Mouse (Mus musculus) forebrain, embryonic 15.5 days (tissue): ENCODE results near the gene Kif23. TPM values are rescaled to one million over a fixed set of nuclear protein-coding genes. Genes with fewer than 3 reads are reported as not detected.

Experiments used
- ATAC-seq: fragments of 200-750 bp; cut with Nextera tagmentation; replicated peaks from 2 replicates; pipeline ENCODE4 v1.8.0; 2017; ENCODE audit warnings: mild to moderate bottlenecking, moderate TSS enrichment, moderate library complexity
- H3K27ac ChIP-seq: fragments of 300-500 bp; sonication (generic); replicated peaks from 2 replicates; pipeline ENCODE4 v1.5.1; 2015; ENCODE audit warnings: mild to moderate bottlenecking, inconsistent platforms
- H3K27me3 ChIP-seq: fragments of 300-500 bp; sonication (generic); 2 replicates; pipeline ENCODE4 v1.6.1; 2015; ENCODE audit warnings: inconsistent platforms
- H3K36me3 ChIP-seq: fragments of 300-500 bp; sonication (generic); 2 replicates; pipeline ENCODE4 v1.6.1; 2015; ENCODE audit warnings: mild to moderate bottlenecking, inconsistent platforms
- H3K4me1 ChIP-seq: fragments of 300-500 bp; sonication (generic); 2 replicates; pipeline ENCODE4 v1.6.1; 2015; ENCODE audit warnings: inconsistent platforms
- H3K4me2 ChIP-seq: fragments of 300-500 bp; sonication (generic); replicated peaks from 2 replicates; pipeline ENCODE4 v1.6.1; 2015; ENCODE audit warnings: mild to moderate bottlenecking, inconsistent platforms
- H3K4me3 ChIP-seq: fragments of 300-500 bp; sonication (generic); 2 replicates; pipeline ENCODE4 v1.5.1; 2015; ENCODE audit warnings: mild to moderate bottlenecking, inconsistent platforms
- H3K9ac ChIP-seq: fragments of 300-500 bp; sonication (generic); replicated peaks from 2 replicates; pipeline ENCODE4 v1.6.1; 2015; ENCODE audit warnings: mild to moderate bottlenecking, inconsistent platforms
- H3K9me3 ChIP-seq: fragments of 300-500 bp; sonication (generic); 2 replicates; pipeline ENCODE4 v1.6.1; 2016; ENCODE audit warnings: inconsistent platforms
- WGBS: fragments of 180-500 bp; shearing (Covaris S2); methylation state at CpG from one replicate; pipeline ENCODE4 v1.1.7; 2015; ENCODE audit warnings: mixed read lengths; 5-methylcytosine and 5-hydroxymethylcytosine counted together
- polyA plus RNA-seq: library from polyadenylated mRNA; unstranded; fragments of >200 nt; fragmentation: Nextera tagmentation; extraction: Ambion mirVana; gene quantifications from 2 replicates; pipeline ENCODE4 v1.2.1, GENCODE M21; 2015

Gene Kif23
- polyA plus RNA-seq, 1 experiment from 2014 or later = 40.2 TPM

DNA sequence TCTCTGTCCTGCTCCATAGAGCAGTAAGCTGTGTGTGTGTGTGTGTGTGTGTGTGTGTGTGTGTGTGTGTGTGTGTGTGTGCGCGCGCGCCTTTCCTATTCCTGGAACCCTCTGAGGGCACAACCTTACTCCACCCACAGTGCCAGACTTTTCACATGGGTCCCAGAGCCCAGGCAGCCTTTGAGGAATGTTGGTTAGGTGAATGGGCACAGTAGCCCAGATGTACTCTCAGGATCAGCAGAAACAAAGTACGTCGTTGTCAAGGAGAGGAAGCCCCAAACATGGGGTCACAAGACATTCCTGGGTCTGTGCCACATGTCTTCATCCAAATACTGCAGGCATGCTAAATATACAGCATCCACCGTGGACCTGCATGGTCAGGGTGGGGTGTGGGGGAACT is 19.4 kb upstream of the Kif23 start:
- H3K9ac ChIP-seq = no peak overlapping the region
- no peaks in the 10 kb centered on the region for H3K27me3 ChIP-seq
- H3K9me3 ChIP-seq = no peaks in the 10 kb centered on the region
- no peaks in the 10 kb centered on the region for H3K4me1 ChIP-seq
- 90% methylated on average over 7 of the region's 7 CpGs for WGBS
- no peak overlapping the region for H3K4me3 ChIP-seq
- no peak overlapping the region for H3K27ac ChIP-seq
- no peaks in the 10 kb centered on the region for H3K36me3 ChIP-seq
- ATAC-seq = 0 out of 2 replicates have a peak, but pooled peaks have one; percentile 2
- no peak overlapping the region for H3K4me2 ChIP-seq

- Histone ChIP-seq H3K4me2 (no peak overlapping the region), H3K4me3 (no peak overlapping the region), H3K9me3 (no peaks in the 10 kb centered on the region), H3K9ac (no peak overlapping the region), H3K4me1 (no peaks in the 10 kb centered on the region), H3K27ac (no peak overlapping the region), H3K27me3 (no peaks in the 10 kb centered on the region), H3K36me3 (no peaks in the 10 kb centered on the region)
- 30% methylated on average over 4 of the region's 4 CpGs for WGBS
- 0 out of 2 replicates have a peak, but pooled peaks have one; percentile 29 for ATAC-seq
Measured at GRCm38 (mm10) chr9:61965411-61965930, 18.9 kb upstream of the Kif23 start.

GRCm38 (mm10) chr9:61963356-61963755 is 16.8 kb upstream of the Kif23 start:
- no peak for ATAC-seq
- no peak overlapping the region for H3K9ac ChIP-seq
- no peak overlapping the region for H3K27ac ChIP-seq
- no peaks in the 10 kb centered on the region for H3K36me3 ChIP-seq
- no peak overlapping the region for H3K4me2 ChIP-seq
- no peaks in the 10 kb centered on the region for H3K9me3 ChIP-seq
- no peak overlapping the region for H3K4me3 ChIP-seq
- no peaks in the 10 kb centered on the region for H3K4me1 ChIP-seq
- no peaks in the 10 kb centered on the region for H3K27me3 ChIP-seq
- 80% methylated on average over 6 of the region's 6 CpGs for WGBS

- Histone ChIP-seq H3K9ac (no peak overlapping the region), H3K4me3 (no peak overlapping the region), H3K27me3 (no peaks in the 10 kb centered on the region), H3K27ac (no peak overlapping the region), H3K9me3 (no peaks in the 10 kb centered on the region), H3K36me3 (no peaks in the 10 kb centered on the region), H3K4me1 (no peaks in the 10 kb centered on the region), H3K4me2 (no peak overlapping the region)
- no peak for ATAC-seq
- WGBS = 82% methylated on average over 4 of the region's 4 CpGs
Measured at GRCm38 (mm10) chr9:61961181-61961580, 14.6 kb upstream of the Kif23 start.

GRCm38 (mm10) chr9:61960753-61961152 is 14.2 kb upstream of the Kif23 start:
- H3K4me2 ChIP-seq = no peak overlapping the region
- 66% methylated on average over 5 of the region's 5 CpGs for WGBS
- H3K27ac ChIP-seq = no peak overlapping the region
- no peak for ATAC-seq
- H3K4me3 ChIP-seq = no peak overlapping the region
- H3K9me3 ChIP-seq = no peaks in the 10 kb centered on the region
- no peak overlapping the region for H3K9ac ChIP-seq
- H3K4me1 ChIP-seq = no peaks in the 10 kb centered on the region
- no peaks in the 10 kb centered on the region for H3K36me3 ChIP-seq
- no peaks in the 10 kb centered on the region for H3K27me3 ChIP-seq

DNA sequence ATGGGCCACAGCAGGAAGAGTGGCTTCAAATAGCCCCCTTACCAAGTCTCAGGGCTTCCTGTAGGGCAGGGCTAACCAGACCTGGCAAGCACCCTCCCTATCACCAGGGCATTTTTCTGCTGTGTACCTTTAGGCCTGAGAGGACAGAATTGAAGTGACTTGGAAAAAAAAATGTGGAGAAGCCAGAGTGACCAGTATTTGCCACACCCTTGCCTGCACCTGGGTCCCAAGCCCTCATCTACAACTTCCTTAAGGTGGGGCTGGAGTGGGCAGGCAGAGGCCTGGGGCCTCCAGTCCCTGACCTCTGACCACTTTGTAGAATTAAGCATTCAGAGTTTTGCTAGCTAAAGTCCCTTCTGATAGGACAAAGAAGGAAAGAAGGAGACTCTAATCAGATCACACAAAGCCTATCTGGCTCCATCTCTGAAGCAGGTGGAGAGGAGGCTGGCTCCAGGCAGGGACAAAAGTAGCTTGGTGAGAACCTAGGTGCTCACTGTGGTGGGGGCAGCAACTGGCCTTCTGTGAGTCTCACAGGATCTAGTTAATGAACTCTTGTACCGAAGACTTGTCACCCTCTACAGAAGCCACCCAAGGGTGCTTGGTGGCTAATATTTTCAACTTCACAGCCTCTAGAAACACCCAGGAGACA is 13.5 kb upstream of the Kif23 start:
- Histone ChIP-seq H3K9ac (no peak overlapping the region), H3K27me3 (no peaks in the 10 kb centered on the region), H3K36me3 (no peaks in the 10 kb centered on the region), H3K4me2 (no peak overlapping the region), H3K9me3 (no peaks in the 10 kb centered on the region), H3K4me3 (no peak overlapping the region), H3K27ac (no peak overlapping the region), H3K4me1 (no peaks in the 10 kb centered on the region)
- WGBS = 88% methylated on average over 1 of the region's 1 CpGs
- no peak for ATAC-seq

DNA sequence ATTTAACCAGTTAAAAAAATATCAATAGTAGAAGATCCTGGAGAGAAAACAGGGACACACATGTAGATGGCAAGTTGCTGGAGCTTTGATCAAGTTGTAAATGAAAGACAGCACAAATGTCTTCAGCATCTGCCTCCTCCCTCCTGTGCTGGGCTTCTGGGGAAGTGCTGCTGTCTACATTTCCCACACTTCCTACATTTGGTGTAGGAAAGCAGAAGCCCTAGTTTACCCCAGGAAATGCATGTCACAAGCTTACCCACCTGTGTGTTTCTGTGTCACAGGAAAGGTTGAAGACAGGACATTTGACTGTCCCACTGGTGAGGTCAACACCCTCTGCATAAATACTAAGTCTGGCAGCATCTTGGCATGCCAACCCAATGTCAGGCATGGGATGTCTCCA is 8.1 kb upstream of the Kif23 start:
- H3K4me3 ChIP-seq = no peak overlapping the region
- H3K27ac ChIP-seq = no peak overlapping the region
- no peaks in the 10 kb centered on the region for H3K9me3 ChIP-seq
- no peak for ATAC-seq
- H3K27me3 ChIP-seq = no peaks in the 10 kb centered on the region
- no peak overlapping the region for H3K9ac ChIP-seq
- no peak overlapping the region for H3K4me2 ChIP-seq
- H3K4me1 ChIP-seq = no peaks in the 10 kb centered on the region
- no peaks in the 10 kb centered on the region for H3K36me3 ChIP-seq

- H3K27ac ChIP-seq = no peak overlapping the region
- no peaks in the 10 kb centered on the region for H3K27me3 ChIP-seq
Measured at GRCm38 (mm10) chr9:61952241-61952640, 5.7 kb upstream of the Kif23 start.

DNA sequence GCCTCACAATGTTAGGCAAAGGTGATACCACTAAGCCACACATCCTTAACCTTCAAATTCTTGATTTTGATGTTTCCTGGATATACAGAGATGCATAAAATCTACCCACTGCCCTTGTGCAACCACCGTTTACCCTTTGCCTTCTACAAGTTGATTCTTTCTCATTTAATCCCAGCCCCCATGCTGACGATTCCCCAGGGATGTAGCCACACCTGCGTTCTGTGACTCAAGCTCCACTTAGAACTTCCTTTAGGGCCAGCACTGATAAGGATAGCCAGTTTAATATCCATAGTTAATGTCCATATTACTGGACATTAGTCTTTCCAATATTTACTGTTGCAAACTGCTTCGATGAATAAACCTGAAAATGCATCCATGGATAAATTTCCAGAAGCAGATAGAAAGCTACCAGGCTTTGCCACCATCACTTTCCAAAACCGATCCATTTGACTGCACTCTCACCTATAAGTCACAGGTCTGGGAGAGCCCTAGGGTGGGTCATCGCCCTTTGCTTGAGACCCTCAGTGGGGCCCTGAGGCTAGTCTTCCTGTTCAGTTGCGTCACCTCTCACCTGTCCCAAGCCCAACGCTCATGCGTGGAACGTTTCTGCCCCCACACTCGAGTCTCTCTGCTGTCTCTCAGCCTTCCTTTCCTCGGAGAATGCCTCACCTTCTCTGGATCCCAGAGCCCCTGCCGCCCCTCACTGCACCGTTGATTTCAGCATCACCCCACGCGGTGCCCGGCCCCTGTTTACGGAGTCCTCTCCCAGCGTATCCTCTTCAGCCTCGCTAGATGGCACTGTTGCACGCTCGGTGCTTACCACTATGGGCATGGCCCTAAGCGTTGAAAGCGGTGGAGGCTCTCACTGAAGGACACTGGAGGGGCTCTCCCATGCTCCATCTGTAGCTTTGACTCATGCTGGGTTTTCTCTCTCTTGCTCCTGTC is 1.1 kb upstream of the Kif23 start:
- WGBS = 6% methylated on average over 24 of the region's 24 CpGs
- Histone ChIP-seq H3K9ac (peak overlapping the region; percentile 50), H3K4me1 (peaks cover 23% of the 10 kb centered on the region), H3K27me3 (no peaks in the 10 kb centered on the region), H3K27ac (peak overlapping the region; percentile 32; the same call in 1 of the 2 replicates), H3K4me2 (peak overlapping the region; percentile 100), H3K9me3 (no peaks in the 10 kb centered on the region), H3K4me3 (peak overlapping the region; percentile 89), H3K36me3 (no peaks in the 10 kb centered on the region)
- peak; percentile 87 for ATAC-seq

More at GRCm38 (mm10) chr9:61952241-61952640, 5.7 kb upstream of the Kif23 start:
- H3K4me3 ChIP-seq = no peak overlapping the region
- H3K9me3 ChIP-seq = no peaks in the 10 kb centered on the region
- H3K4me1 ChIP-seq = peaks cover 15% of the 10 kb centered on the region
- no peak overlapping the region for H3K9ac ChIP-seq
- no peak overlapping the region for H3K4me2 ChIP-seq
- 56% methylated on average over 7 of the region's 7 CpGs for WGBS
- ATAC-seq = no peak
- no peaks in the 10 kb centered on the region for H3K36me3 ChIP-seq

- Histone ChIP-seq H3K4me3 (peak overlapping the region; percentile 89), H3K9ac (peak overlapping the region; percentile 76), H3K9me3 (no peaks in the 10 kb centered on the region), H3K27ac (peak overlapping the region; percentile 32), H3K27me3 (no peaks in the 10 kb centered on the region), H3K4me1 (peaks cover 23% of the 10 kb centered on the region), H3K36me3 (no peaks in the 10 kb centered on the region), H3K4me2 (peak overlapping the region; percentile 100)
- ATAC-seq = peak; percentile 89
- under 1% methylated on average over 37 of the region's 38 CpGs for WGBS
Measured at GRCm38 (mm10) chr9:61945973-61946611, 482 bp downstream of the Kif23 start.

- no peak overlapping the region for H3K4me3 ChIP-seq
- no peak overlapping the region for H3K9ac ChIP-seq
- no peak overlapping the region for H3K27ac ChIP-seq
- H3K36me3 ChIP-seq = 0 out of 2 replicates have a peak, but pooled peaks cover 8% of the 10 kb centered on the region
- no peak for ATAC-seq
- no peaks in the 10 kb centered on the region for H3K27me3 ChIP-seq
- H3K4me2 ChIP-seq = no peak overlapping the region
- H3K4me1 ChIP-seq = peaks cover 6% of the 10 kb centered on the region
- WGBS = 85% methylated on average over 3 of the region's 3 CpGs
- no peaks in the 10 kb centered on the region for H3K9me3 ChIP-seq
Measured at GRCm38 (mm10) chr9:61941054-61941453, 5.5 kb downstream of the Kif23 start.

- no peak overlapping the region for H3K4me3 ChIP-seq
- no peak overlapping the region for H3K9ac ChIP-seq
- no peak for ATAC-seq
- WGBS = 74% methylated on average over 2 of the region's 2 CpGs
- no peaks in the 10 kb centered on the region for H3K27me3 ChIP-seq
- H3K9me3 ChIP-seq = no peaks in the 10 kb centered on the region
- H3K4me1 ChIP-seq = no peaks in the 10 kb centered on the region
- no peak overlapping the region for H3K4me2 ChIP-seq
- H3K27ac ChIP-seq = no peak overlapping the region
- H3K36me3 ChIP-seq = peaks cover 30% of the 10 kb centered on the region
Measured at GRCm38 (mm10) chr9:61933333-61933732, 13.2 kb downstream of the Kif23 start.
